Mouse (Mus musculus): ENCODE measurements around the gene Col5a3. TPM values are rescaled to one million over a fixed set of nuclear protein-coding genes. Genes with fewer than 3 reads are reported as not detected.

The Col5a3 gene
- polyA plus RNA-seq, 1 experiment from 2014 or later: 0.66 TPM

- H3K9me3 ChIP-seq (ENCODE audit: control insufficient read depth, low read length): no peaks in the 10 kb centered on the region
- WGBS: 82% methylated on average over 8 of the region's 8 CpGs
These were observed 26.9 kb downstream of the Col5a3 start for GRCm38 (mm10) chr9:20787992-20788391.

GRCm38 (mm10) chr9:20785055-20785454, 29.8 kb downstream of the Col5a3 start:
- no peaks in the 10 kb centered on the region for H3K4me1 ChIP-seq (replicated peaks; ENCODE audit: control insufficient read depth, insufficient read depth, low read length)
- H3K9ac ChIP-seq: no peak overlapping the region
- ATAC-seq (ENCODE audit: low FRiP score) (no peak), DNase-seq (ENCODE audit: low spot score) (no peak)
- H3K27ac ChIP-seq: no peak overlapping the region
- no peak overlapping the region for H3K4me3 ChIP-seq (replicated peaks; ENCODE audit: low read length)
- 83% methylated on average over 6 of the region's 6 CpGs for WGBS
- no peak overlapping the region for H3K4me2 ChIP-seq (replicated peaks)
- no peaks in the 10 kb centered on the region for H3K27me3 ChIP-seq (ENCODE audit: control insufficient read depth, insufficient read depth, low read length)
- no peaks in the 10 kb centered on the region for H3K36me3 ChIP-seq (replicated peaks; ENCODE audit: control insufficient read depth, insufficient read depth)
- 0 out of 2 replicates have a peak, but pooled peaks cover 6% of the 10 kb centered on the region for H3K9me3 ChIP-seq (ENCODE audit: control insufficient read depth, low read length)

More at GRCm38 (mm10) chr9:20787992-20788391, 26.9 kb downstream of the Col5a3 start:
- no peaks in the 10 kb centered on the region for H3K27me3 ChIP-seq (ENCODE audit: control insufficient read depth, insufficient read depth, low read length)
- H3K4me2 ChIP-seq (replicated peaks): no peak overlapping the region
- no peak overlapping the region for H3K4me3 ChIP-seq (replicated peaks; ENCODE audit: low read length)
- H3K9ac ChIP-seq: no peak overlapping the region
- DNase-seq (ENCODE audit: low spot score) (no peak), ATAC-seq (ENCODE audit: low FRiP score) (no peak)
- H3K27ac ChIP-seq: no peak overlapping the region
- H3K4me1 ChIP-seq (replicated peaks; ENCODE audit: control insufficient read depth, insufficient read depth, low read length): no peaks in the 10 kb centered on the region
- no peaks in the 10 kb centered on the region for H3K36me3 ChIP-seq (replicated peaks; ENCODE audit: control insufficient read depth, insufficient read depth)

GRCm38 (mm10) chr9:20781286-20781685, 33.6 kb downstream of the Col5a3 start:
- H3K27me3 ChIP-seq (ENCODE audit: control insufficient read depth, insufficient read depth, low read length): no peaks in the 10 kb centered on the region

GRCm38 (mm10) chr9:20765274-20765673, 49.6 kb downstream of the Col5a3 start:
- Histone ChIP-seq H3K4me1 (replicated peaks; ENCODE audit: control insufficient read depth, insufficient read depth, low read length) (no peaks in the 10 kb centered on the region), H3K27ac (no peak overlapping the region), H3K9me3 (ENCODE audit: control insufficient read depth, low read length) (no peaks in the 10 kb centered on the region), H3K27me3 (ENCODE audit: control insufficient read depth, insufficient read depth, low read length) (no peaks in the 10 kb centered on the region), H3K9ac (no peak overlapping the region), H3K4me3 (replicated peaks; ENCODE audit: low read length) (no peak overlapping the region), H3K4me2 (replicated peaks) (no peak overlapping the region), H3K36me3 (replicated peaks; ENCODE audit: control insufficient read depth, insufficient read depth) (no peaks in the 10 kb centered on the region)
- ATAC-seq (ENCODE audit: low FRiP score) (no peak), DNase-seq (ENCODE audit: low spot score) (no peak)
- WGBS: 88% methylated on average over 2 of the region's 2 CpGs

More at GRCm38 (mm10) chr9:20781286-20781685, 33.6 kb downstream of the Col5a3 start:
- no peak for DNase-seq (ENCODE audit: low spot score)
- H3K4me3 ChIP-seq (replicated peaks; ENCODE audit: low read length): no peak overlapping the region
- 0 out of 2 replicates have a peak, but pooled peaks cover 6% of the 10 kb centered on the region for H3K9me3 ChIP-seq (ENCODE audit: control insufficient read depth, low read length)
- ATAC-seq (ENCODE audit: low FRiP score): no peak
- no peak overlapping the region for H3K27ac ChIP-seq
- WGBS: 83% methylated on average over 3 of the region's 3 CpGs
- H3K36me3 ChIP-seq (replicated peaks; ENCODE audit: control insufficient read depth, insufficient read depth): no peaks in the 10 kb centered on the region
- H3K4me1 ChIP-seq (replicated peaks; ENCODE audit: control insufficient read depth, insufficient read depth, low read length): no peaks in the 10 kb centered on the region
- no peak overlapping the region for H3K4me2 ChIP-seq (replicated peaks)
- H3K9ac ChIP-seq: no peak overlapping the region

GRCm38 (mm10) chr9:20763099-20763498, 51.8 kb downstream of the Col5a3 start:
- no peaks in the 10 kb centered on the region for H3K27me3 ChIP-seq (ENCODE audit: control insufficient read depth, insufficient read depth, low read length)
- 72% methylated on average over 1 of the region's 1 CpGs for WGBS
- ATAC-seq (ENCODE audit: low FRiP score): no peak
- no peak overlapping the region for H3K4me2 ChIP-seq (replicated peaks)
- no peak overlapping the region for H3K4me3 ChIP-seq (replicated peaks; ENCODE audit: low read length)
- H3K9me3 ChIP-seq (ENCODE audit: control insufficient read depth, low read length): no peaks in the 10 kb centered on the region
- H3K27ac ChIP-seq: no peak overlapping the region
- no peaks in the 10 kb centered on the region for H3K36me3 ChIP-seq (replicated peaks; ENCODE audit: control insufficient read depth, insufficient read depth)
- DNase-seq (ENCODE audit: low spot score): no peak
- no peaks in the 10 kb centered on the region for H3K4me1 ChIP-seq (replicated peaks; ENCODE audit: control insufficient read depth, insufficient read depth, low read length)
- H3K9ac ChIP-seq: no peak overlapping the region

GRCm38 (mm10) chr9:20762197-20762961, 52.5 kb downstream of the Col5a3 start:
- H3K27ac ChIP-seq: no peak overlapping the region
- no peak for DNase-seq (ENCODE audit: low spot score)
- H3K36me3 ChIP-seq (replicated peaks; ENCODE audit: control insufficient read depth, insufficient read depth): no peaks in the 10 kb centered on the region
- H3K4me2 ChIP-seq (replicated peaks): no peak overlapping the region
- H3K4me3 ChIP-seq (replicated peaks; ENCODE audit: low read length): no peak overlapping the region
- no peak; the same call in 1 of the 2 replicates for ATAC-seq (ENCODE audit: low FRiP score)
- H3K9ac ChIP-seq: no peak overlapping the region
- 42% methylated on average over 7 of the region's 7 CpGs for WGBS
- no peaks in the 10 kb centered on the region for H3K27me3 ChIP-seq (ENCODE audit: control insufficient read depth, insufficient read depth, low read length)
- no peaks in the 10 kb centered on the region for H3K9me3 ChIP-seq (ENCODE audit: control insufficient read depth, low read length)
- no peaks in the 10 kb centered on the region for H3K4me1 ChIP-seq (replicated peaks; ENCODE audit: control insufficient read depth, insufficient read depth, low read length)

- no peak overlapping the region for H3K4me2 ChIP-seq (replicated peaks)
- no peak overlapping the region for H3K9ac ChIP-seq
- no peaks in the 10 kb centered on the region for H3K4me1 ChIP-seq (replicated peaks; ENCODE audit: control insufficient read depth, insufficient read depth, low read length)
- H3K9me3 ChIP-seq (ENCODE audit: control insufficient read depth, low read length): no peaks in the 10 kb centered on the region
- no peak overlapping the region for H3K4me3 ChIP-seq (replicated peaks; ENCODE audit: low read length)
- ATAC-seq (ENCODE audit: low FRiP score) (no peak), DNase-seq (ENCODE audit: low spot score) (no peak)
- no peak overlapping the region for H3K27ac ChIP-seq
- no peaks in the 10 kb centered on the region for H3K27me3 ChIP-seq (ENCODE audit: control insufficient read depth, insufficient read depth, low read length)
- no peaks in the 10 kb centered on the region for H3K36me3 ChIP-seq (replicated peaks; ENCODE audit: control insufficient read depth, insufficient read depth)
- WGBS: 74% methylated on average over 3 of the region's 3 CpGs
These were observed 53.5 kb downstream of the Col5a3 start for GRCm38 (mm10) chr9:20761388-20761787.

GRCm38 (mm10) chr9:20760813-20761212, 54.1 kb downstream of the Col5a3 start:
- 76% methylated on average over 12 of the region's 12 CpGs for WGBS
- no peak overlapping the region for H3K4me2 ChIP-seq (replicated peaks)
- DNase-seq (ENCODE audit: low spot score): no peak
- H3K4me1 ChIP-seq (replicated peaks; ENCODE audit: control insufficient read depth, insufficient read depth, low read length): no peaks in the 10 kb centered on the region
- H3K27me3 ChIP-seq (ENCODE audit: control insufficient read depth, insufficient read depth, low read length): no peaks in the 10 kb centered on the region
- no peak overlapping the region for H3K9ac ChIP-seq
- ATAC-seq (ENCODE audit: low FRiP score): no peak
- H3K36me3 ChIP-seq (replicated peaks; ENCODE audit: control insufficient read depth, insufficient read depth): no peaks in the 10 kb centered on the region
- 0 out of 2 replicates have a peak overlapping the region, but pooled peaks have one; percentile 26 for H3K27ac ChIP-seq
- H3K4me3 ChIP-seq (replicated peaks; ENCODE audit: low read length): no peak overlapping the region
- H3K9me3 ChIP-seq (ENCODE audit: control insufficient read depth, low read length): no peaks in the 10 kb centered on the region

GRCm38 (mm10) chr9:20758896-20759295, 56.0 kb downstream of the Col5a3 start:
- WGBS: 89% methylated on average over 6 of the region's 6 CpGs
- H3K9ac ChIP-seq: no peak overlapping the region
- no peak for ATAC-seq (ENCODE audit: low FRiP score)
- DNase-seq (ENCODE audit: low spot score): no peak
- H3K9me3 ChIP-seq (ENCODE audit: control insufficient read depth, low read length): no peaks in the 10 kb centered on the region
- H3K27me3 ChIP-seq (ENCODE audit: control insufficient read depth, insufficient read depth, low read length): no peaks in the 10 kb centered on the region
- no peak overlapping the region for H3K4me3 ChIP-seq (replicated peaks; ENCODE audit: low read length)
- no peaks in the 10 kb centered on the region for H3K36me3 ChIP-seq (replicated peaks; ENCODE audit: control insufficient read depth, insufficient read depth)
- no peaks in the 10 kb centered on the region for H3K4me1 ChIP-seq (replicated peaks; ENCODE audit: control insufficient read depth, insufficient read depth, low read length)
- H3K4me2 ChIP-seq (replicated peaks): no peak overlapping the region
- H3K27ac ChIP-seq: no peak overlapping the region
